Mouse (Mus musculus) hematopoietic stem cell, adult 5-6 weeks (primary cell): Measurements from ENCODE around the gene Tmem198. TPM values are rescaled to one million over a fixed set of nuclear protein-coding genes. Genes with fewer than 3 reads are reported as not detected.

Source experiments
- ATAC-seq, 2 experiments: fragments of 125-278 bp in 1 of 2; replicated peaks in 1 of 2; 2 replicates each; pipeline ENCODE4 v1.8.0; 2016 to 2017; ENCODE audit warnings: inconsistent platforms in 2 of 2, mild to moderate bottlenecking in 2 of 2, moderate number of reproducible peaks in 2 of 2, low read depth in 1 of 2, moderate TSS enrichment in 1 of 2; ENCODE audit not compliant: low FRiP score in 2 of 2, poor library complexity in 2 of 2, severe bottlenecking in 2 of 2, insufficient read depth in 1 of 2, low TSS enrichment in 1 of 2
- total RNA-seq: library from RNA; stranded (forward); fragments of 172-1452, 232-1000 nt; gene quantifications from 2 replicates; pipeline ENCODE4 v1.2.3, GENCODE M21; 2017

Tmem198 gene
- total RNA-seq: not detected in 2 replicates

- peak; percentile 68 to 79 for ATAC-seq
Observed at GRCm38 (mm10) chr1:75478916-75479634, at the start of gene Tmem198, which contains the start of gene Chpf. Gene Tmem198, plus strand, starts transcription at chr1:75479532. Gene Chpf, minus strand, starts transcription at chr1:75479307.

DNA sequence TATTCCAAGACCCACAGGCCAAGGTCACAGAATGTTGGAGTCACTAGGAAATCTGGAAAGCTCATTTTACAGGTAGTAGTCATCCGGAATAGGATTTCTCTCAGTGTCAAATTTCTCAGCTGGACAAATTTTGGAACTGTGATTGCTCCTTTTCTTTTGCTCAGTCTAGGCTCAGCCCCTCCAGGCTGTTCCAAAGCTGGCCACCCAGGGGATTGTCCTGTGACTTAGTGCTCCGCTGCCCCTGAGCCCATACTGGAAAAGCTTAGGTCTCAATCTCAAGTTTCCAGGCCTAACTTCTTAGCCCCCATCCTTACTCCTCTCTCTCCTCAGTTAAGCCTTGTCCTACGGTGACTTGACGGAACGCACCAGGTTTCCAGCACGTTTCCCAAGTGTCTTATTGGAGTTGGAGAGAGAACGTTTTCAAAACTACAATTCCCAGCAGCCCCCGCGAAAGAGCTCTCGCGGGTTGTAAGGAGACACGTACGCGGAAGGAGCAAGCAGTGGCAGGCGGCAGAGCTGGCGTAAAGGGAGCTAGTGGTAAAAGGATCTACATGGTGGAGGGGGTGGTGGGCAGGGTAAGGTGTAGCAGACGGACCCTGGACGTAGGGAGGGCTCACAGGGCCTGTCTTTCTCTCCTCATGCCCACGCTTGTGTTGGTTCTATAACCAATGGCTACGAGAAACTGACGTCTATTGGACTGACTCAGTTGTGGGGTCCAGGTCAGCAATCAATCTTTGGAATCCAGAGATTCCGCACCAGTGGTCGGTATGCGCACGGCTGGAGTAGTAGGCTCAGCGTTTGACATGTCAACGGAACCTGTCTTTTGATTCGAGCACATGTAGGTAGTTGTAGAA is 43.6 kb upstream of the Tmem198 start, which contains the start of gene Gmppa:
TSS of gene Gmppa (plus strand) at position 456 of the 854 bp plus-strand sequence.
- ATAC-seq: peak; percentile 94 to 97

- no peak for ATAC-seq
Observed at GRCm38 (mm10) chr1:75438782-75439181, 40.5 kb upstream of the Tmem198 start.

DNA sequence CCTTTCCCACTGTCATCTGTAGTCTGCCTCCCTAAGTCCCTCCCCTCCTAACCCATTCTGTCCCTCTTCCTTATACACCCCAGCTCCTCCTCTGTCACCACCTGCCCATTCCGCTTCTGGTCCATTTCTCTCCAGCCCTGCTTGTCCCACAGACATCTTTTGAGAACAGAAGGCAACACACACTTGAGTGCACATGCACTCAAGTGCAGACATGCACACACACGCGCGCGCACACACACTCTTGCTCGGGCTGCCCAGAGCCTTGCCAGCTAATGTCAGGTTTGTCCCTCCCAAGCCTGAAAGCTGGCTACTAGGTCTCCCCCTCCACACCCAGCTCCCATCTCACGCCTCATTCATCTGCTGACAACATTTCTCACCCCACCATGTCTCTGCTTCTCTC is 38.7 kb upstream of the Tmem198 start:
- ATAC-seq: no peak

DNA sequence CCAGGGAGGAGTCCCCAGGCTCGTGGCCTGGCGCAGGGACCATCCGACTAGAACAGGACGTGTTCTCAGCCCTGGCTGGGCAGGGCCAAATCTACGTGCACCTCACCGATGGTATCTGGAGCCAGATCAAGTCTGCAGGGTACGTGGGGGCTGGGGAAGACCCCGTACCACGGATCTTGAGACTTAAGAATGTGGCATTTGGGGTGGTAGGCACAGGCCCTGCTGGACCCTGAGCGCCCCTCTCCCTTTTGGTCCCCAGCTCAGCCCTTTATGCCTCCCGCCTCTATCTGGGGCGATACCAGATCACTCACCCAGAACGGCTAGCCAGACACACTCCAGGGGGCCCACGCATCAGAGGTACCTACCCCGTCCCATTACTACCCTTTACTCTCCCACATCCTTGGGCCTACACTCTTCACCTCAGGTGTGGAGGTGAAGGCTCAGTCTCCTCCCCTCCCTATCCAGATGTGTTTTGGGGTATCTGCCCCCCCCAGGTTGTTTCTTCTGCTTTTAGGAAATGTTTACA is 37.8 kb upstream of the Tmem198 start:
- ATAC-seq: no peak

DNA sequence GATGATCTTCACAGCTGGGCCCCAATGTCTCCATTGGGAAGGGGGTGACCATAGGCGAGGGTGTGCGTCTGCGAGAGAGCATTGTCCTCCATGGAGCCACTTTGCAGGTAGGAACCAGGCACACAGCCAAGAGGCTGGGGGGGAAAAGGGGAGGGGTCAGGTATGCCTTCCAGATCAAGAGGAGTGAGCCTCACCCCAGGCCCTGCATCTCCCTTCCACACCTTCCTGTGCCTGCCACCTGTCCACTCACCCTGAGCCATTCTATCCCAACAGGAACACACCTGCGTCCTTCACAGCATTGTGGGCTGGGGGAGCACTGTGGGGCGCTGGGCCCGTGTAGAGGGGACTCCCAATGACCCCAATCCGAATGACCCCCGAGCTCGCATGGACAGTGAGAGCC is 37.2 kb upstream of the Tmem198 start:
- ATAC-seq: no peak

- ATAC-seq: no peak
Observed at GRCm38 (mm10) chr1:75442811-75443210, 36.5 kb upstream of the Tmem198 start.

DNA sequence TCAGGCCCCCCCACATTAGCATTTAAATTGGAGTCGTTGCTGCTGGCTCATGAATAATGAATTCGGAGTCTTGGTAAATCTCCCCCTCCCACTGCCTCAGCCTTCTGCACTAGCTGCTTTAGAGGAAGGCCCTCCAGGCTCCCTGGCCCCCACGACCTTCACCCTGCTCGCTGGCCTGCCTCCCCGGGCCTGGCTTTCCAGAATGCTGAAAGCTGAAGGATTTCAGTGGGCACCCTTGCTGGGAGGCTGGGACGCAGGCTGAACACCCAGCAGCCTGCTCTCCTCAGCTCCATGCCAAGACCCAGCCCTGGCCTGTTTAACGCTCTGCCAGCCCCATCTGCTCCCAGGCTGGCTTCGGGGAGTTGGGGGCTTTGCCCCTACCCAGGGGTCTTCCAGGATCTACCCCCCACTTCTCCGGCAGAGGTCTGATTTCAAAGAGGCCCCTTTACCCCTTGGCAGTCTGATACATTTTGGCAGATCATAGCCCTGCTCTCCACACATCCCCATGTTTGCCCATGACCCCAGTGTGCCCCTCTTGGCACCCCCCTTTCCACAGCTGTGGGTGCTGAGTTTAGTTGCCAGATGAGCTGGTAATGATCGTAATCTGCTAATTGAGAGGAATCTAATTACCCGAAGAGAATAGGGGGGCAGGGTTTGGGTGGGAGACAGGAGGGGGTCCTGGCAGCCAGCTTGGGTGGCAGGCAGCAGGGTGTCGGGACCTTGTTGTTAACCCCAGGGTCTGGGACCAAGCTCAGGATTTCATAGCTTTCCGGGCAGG is 35.9 kb upstream of the Tmem198 start:
- ATAC-seq: no peak

DNA sequence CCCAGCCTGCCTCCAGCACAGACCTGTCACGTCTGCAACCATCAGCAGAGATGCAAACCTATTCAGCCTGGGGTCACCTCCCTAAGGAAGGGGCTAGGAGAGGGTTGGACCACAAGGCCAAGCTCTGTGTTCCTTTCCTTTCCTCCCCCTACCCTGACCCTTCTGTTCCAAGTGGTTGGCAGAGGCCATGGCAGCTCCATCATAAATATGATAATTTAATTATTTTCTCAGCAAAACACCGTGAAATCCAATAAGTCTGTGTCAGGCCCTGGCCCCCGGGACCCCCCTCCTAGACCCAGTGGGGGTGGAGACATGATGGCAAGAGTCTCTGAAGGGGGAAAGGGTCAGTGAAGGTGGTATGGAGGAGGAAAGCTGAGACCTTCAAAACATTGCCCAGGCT is 35.1 kb upstream of the Tmem198 start:
- no peak for ATAC-seq

DNA sequence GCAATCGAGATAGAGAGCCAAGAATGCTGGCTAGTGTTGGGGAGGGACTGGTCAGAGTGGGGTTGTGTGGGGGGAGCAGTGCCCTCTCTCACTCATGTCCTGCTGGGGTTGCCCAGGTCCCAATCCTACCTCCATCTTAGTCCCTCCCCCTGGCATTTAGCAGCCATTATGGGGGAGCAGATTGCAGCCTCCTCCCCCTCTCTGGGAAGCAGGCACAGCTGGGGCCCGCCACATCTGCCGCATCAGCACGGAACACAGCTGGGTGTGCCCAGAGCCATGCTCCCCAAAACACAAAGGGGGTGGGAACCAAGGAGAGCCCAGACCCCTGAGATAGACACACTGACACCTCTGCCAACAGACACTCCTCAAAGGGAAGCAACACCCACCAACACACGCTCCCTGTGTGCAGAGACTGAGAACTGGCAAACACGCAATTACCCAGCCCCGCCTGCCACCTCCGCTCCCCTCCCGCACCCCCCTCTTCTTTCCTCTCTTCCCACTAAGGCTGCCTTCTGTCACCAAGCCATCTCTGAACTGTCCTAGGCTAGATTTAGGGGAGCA is 34.1 kb upstream of the Tmem198 start:
- 0 out of 4 replicates have a peak, but pooled peaks of 1 of the 2 experiments have one; percentile 6 for ATAC-seq

- peak; percentile 52 to 70 for ATAC-seq
Observed at GRCm38 (mm10) chr1:75445751-75446611, 33.4 kb upstream of the Tmem198 start.

- ATAC-seq: no peak
Observed at GRCm38 (mm10) chr1:75446656-75447055, 32.7 kb upstream of the Tmem198 start.

GRCm38 (mm10) chr1:75447265-75448051 is 31.9 kb upstream of the Tmem198 start:
- ATAC-seq: no peak

DNA sequence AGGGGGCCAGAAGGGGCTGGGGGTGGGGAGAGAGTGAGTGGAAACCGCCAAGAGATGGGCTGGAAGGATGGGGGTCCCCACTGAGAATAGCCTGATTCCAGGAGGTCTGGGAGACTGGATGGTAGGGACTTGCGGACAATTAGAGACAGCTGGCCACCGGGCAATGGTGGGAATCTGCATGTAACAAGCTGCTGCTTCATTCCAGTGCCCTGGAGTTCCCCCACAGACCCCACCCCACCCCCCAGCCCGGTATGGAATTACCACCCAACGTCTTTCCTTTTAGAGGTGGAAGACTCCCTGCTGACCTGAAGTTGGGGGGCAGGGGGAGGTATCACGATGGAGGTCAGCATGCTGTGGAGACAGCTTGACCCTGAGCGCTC is 31.3 kb upstream of the Tmem198 start:
- no peak for ATAC-seq

DNA sequence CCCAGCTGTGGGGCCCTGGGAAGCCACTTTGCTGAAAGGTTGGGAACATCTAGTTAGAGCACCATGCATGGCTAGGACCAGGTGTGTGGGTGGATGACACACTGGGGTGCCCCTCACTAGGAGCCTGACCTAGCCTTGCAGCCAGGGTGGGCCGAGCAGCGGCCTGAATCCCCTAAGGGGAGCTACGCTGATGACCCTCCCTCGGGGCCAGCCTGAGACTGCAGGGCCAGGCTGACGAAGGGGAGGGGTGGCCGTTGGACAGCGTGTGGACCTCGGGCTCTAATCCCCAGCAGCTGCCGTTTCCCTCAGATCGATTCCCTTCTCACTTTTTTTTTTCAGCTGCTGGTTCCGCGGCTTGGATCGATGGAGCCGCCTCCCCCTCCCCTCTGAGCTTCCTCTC is 30.4 kb upstream of the Tmem198 start:
- no peak for ATAC-seq
